Mouse (Mus musculus) hindbrain, embryonic 11.5 days (tissue): ENCODE data around the gene Sord. TPM values are rescaled to one million over a fixed set of nuclear protein-coding genes. Genes with fewer than 3 reads are reported as not detected.

Source experiments
- ATAC-seq: fragments of 200-750 bp; cut with Nextera tagmentation; 2 replicates; pipeline ENCODE4 v1.8.0; 2017; ENCODE audit warnings: mild to moderate bottlenecking, moderate TSS enrichment, moderate library complexity; ENCODE audit not compliant: low FRiP score
- DNase-seq: peaks from one replicate; pipeline ENCODE4 v3.0.0-alpha.2; 2015; ENCODE audit warnings: low spot score
- H3K27ac ChIP-seq: fragments of 300-500 bp; sonication (generic); 2 replicates; pipeline ENCODE4 v1.5.1; 2014; ENCODE audit warnings: mild to moderate bottlenecking, low read depth, low read length
- H3K27me3 ChIP-seq: fragments of 300-500 bp; sonication (generic); 2 replicates; pipeline ENCODE4 v1.6.1; 2014; ENCODE audit warnings: mild to moderate bottlenecking, low read length, moderate library complexity, mixed read lengths; ENCODE audit not compliant: control insufficient read depth, insufficient read depth
- H3K36me3 ChIP-seq: fragments of 300-500 bp; sonication (generic); 2 replicates; pipeline ENCODE4 v1.6.1; 2014; ENCODE audit warnings: mild to moderate bottlenecking, low read length, moderate library complexity, mixed read lengths; ENCODE audit not compliant: control insufficient read depth, insufficient read depth
- H3K4me1 ChIP-seq: fragments of 300-500 bp; sonication (generic); replicated peaks from 2 replicates; pipeline ENCODE4 v1.6.1; 2014; ENCODE audit warnings: low read length, mixed read lengths; ENCODE audit not compliant: control insufficient read depth, insufficient read depth
- H3K4me2 ChIP-seq: fragments of 300-500 bp; sonication (generic); replicated peaks from 2 replicates; pipeline ENCODE4 v1.6.1; 2014; ENCODE audit warnings: mild to moderate bottlenecking, low read depth, low read length
- H3K4me3 ChIP-seq: fragments of 300-500 bp; sonication (generic); 2 replicates; pipeline ENCODE4 v1.5.1; 2014; ENCODE audit warnings: low read depth, low read length
- H3K9ac ChIP-seq: fragments of 300-500 bp; sonication (generic); 2 replicates; pipeline ENCODE4 v1.6.1; 2014; ENCODE audit warnings: low read depth, low read length
- H3K9me3 ChIP-seq: fragments of 300-500 bp; sonication (generic); 2 replicates; pipeline ENCODE4 v1.6.1; 2016; ENCODE audit warnings: low read length; ENCODE audit not compliant: control insufficient read depth
- WGBS: fragments of 180-500 bp; shearing (Covaris S2); extraction: QIAGEN DNeasy Blood & Tissue Kit; methylation state at CpG from one replicate; pipeline ENCODE4 v1.1.7; 2014; 5-methylcytosine and 5-hydroxymethylcytosine counted together
- polyA plus RNA-seq: library from polyadenylated mRNA; unstranded; fragments of >200 nt; fragmentation: Nextera tagmentation; extraction: Ambion mirVana; gene quantifications from 2 replicates; pipeline ENCODE4 v1.2.1, GENCODE M21; 2014

Sord gene
- polyA plus RNA-seq, 1 experiment from 2014 or later, result 27.1 TPM

- 0 out of 2 replicates have a peak overlapping the region, but pooled peaks have one; percentile 0 for H3K4me3 ChIP-seq
- ATAC-seq, result no peak
- H3K9ac ChIP-seq, result no peak overlapping the region
- WGBS, result 2% methylated on average over 35 of the region's 35 CpGs
- H3K36me3 ChIP-seq, result no peaks in the 10 kb centered on the region
- H3K9me3 ChIP-seq, result no peaks in the 10 kb centered on the region
- H3K4me2 ChIP-seq, result no peak overlapping the region; the same call in 1 of the 2 replicates
- DNase-seq, result peak; percentile 57
- peaks cover 9% of the 10 kb centered on the region for H3K4me1 ChIP-seq
- peaks cover 71% of the 10 kb centered on the region for H3K27me3 ChIP-seq
- no peak overlapping the region for H3K27ac ChIP-seq
These were observed 62.9 kb downstream of the Sord start for GRCm38 (mm10) chr2:122297271-122298095.

- DNase-seq (peak; percentile 58), ATAC-seq (no peak)
- Histone ChIP-seq H3K9me3 (no peaks in the 10 kb centered on the region), H3K27me3 (peaks cover 75% of the 10 kb centered on the region), H3K4me3 (peak within 1 kb of the TSS; percentile 6; the same call in 1 of the 2 replicates), H3K4me1 (peaks cover 9% of the 10 kb centered on the region), H3K27ac (no peak within 1 kb of the TSS), H3K36me3 (no peaks in the 10 kb centered on the region), H3K4me2 (peak within 1 kb of the TSS; percentile 25), H3K9ac (no peak within 1 kb of the TSS)
- WGBS, result 3% methylated on average over 13 of the region's 13 CpGs
These were observed 63.5 kb downstream of the Sord start, which contains the start of gene Duox2 for GRCm38 (mm10) chr2:122298096-122298499. TSS of gene Duox2 (minus strand) at chr2:122298449.

GRCm38 (mm10) chr2:122298596-122299490 is 64.3 kb downstream of the Sord start, which contains the start of gene Duoxa2:
TSS of gene Duoxa2 (plus strand) at chr2:122298900.
- H3K9ac ChIP-seq, result no peak within 1 kb of the TSS
- H3K9me3 ChIP-seq, result no peaks in the 10 kb centered on the region
- H3K36me3 ChIP-seq, result no peaks in the 10 kb centered on the region
- 2% methylated on average over 43 of the region's 43 CpGs for WGBS
- H3K4me3 ChIP-seq, result peak within 1 kb of the TSS; percentile 6; the same call in 1 of the 2 replicates
- H3K4me1 ChIP-seq, result peaks cover 9% of the 10 kb centered on the region
- H3K27ac ChIP-seq, result no peak within 1 kb of the TSS
- peak within 1 kb of the TSS; percentile 25 for H3K4me2 ChIP-seq
- peaks cover 75% of the 10 kb centered on the region for H3K27me3 ChIP-seq
- DNase-seq, result peak; percentile 47
- no peak for ATAC-seq

GRCm38 (mm10) chr2:122299911-122300655 is 65.5 kb downstream of the Sord start:
- no peak for ATAC-seq
- peak; percentile 38 for DNase-seq
- Histone ChIP-seq H3K9me3 (no peaks in the 10 kb centered on the region), H3K4me1 (peaks cover 9% of the 10 kb centered on the region), H3K4me3 (no peak overlapping the region), H3K27me3 (peaks cover 69% of the 10 kb centered on the region), H3K27ac (no peak overlapping the region), H3K9ac (no peak overlapping the region), H3K36me3 (no peaks in the 10 kb centered on the region), H3K4me2 (no peak overlapping the region)
- 6% methylated on average over 14 of the region's 14 CpGs for WGBS

GRCm38 (mm10) chr2:122300656-122301020 is 66.1 kb downstream of the Sord start:
- ATAC-seq (no peak), DNase-seq (no peak)
- Histone ChIP-seq H3K4me2 (no peak overlapping the region), H3K9me3 (no peaks in the 10 kb centered on the region), H3K9ac (no peak overlapping the region), H3K27ac (no peak overlapping the region), H3K27me3 (peaks cover 65% of the 10 kb centered on the region), H3K36me3 (no peaks in the 10 kb centered on the region), H3K4me3 (no peak overlapping the region), H3K4me1 (peaks cover 9% of the 10 kb centered on the region)
- WGBS, result 2% methylated on average over 14 of the region's 14 CpGs

GRCm38 (mm10) chr2:122301081-122301920 is 66.8 kb downstream of the Sord start:
- Histone ChIP-seq H3K4me1 (peaks cover 9% of the 10 kb centered on the region), H3K27me3 (peaks cover 61% of the 10 kb centered on the region), H3K9me3 (no peaks in the 10 kb centered on the region), H3K4me3 (peak overlapping the region; percentile 34), H3K36me3 (no peaks in the 10 kb centered on the region), H3K27ac (no peak overlapping the region), H3K9ac (no peak overlapping the region), H3K4me2 (peak overlapping the region; percentile 61)
- WGBS, result 1% methylated on average over 48 of the region's 48 CpGs
- DNase-seq (peak; percentile 64), ATAC-seq (peak; percentile 33)

- 9% methylated on average over 23 of the region's 23 CpGs for WGBS
- Histone ChIP-seq H3K9ac (no peak overlapping the region), H3K9me3 (no peaks in the 10 kb centered on the region), H3K4me3 (peak overlapping the region; percentile 34), H3K36me3 (no peaks in the 10 kb centered on the region), H3K27ac (no peak overlapping the region), H3K27me3 (peaks cover 57% of the 10 kb centered on the region), H3K4me2 (peak overlapping the region; percentile 61), H3K4me1 (peaks cover 9% of the 10 kb centered on the region)
- ATAC-seq, result no peak
- peak; percentile 49 for DNase-seq
These were observed 67.5 kb downstream of the Sord start for GRCm38 (mm10) chr2:122301921-122302573.
